Comparison of ENCODE assay signal across 8 mouse cellular contexts in genomic region chr3:127123376-127123775, GRCm38 (mm10).
DNase-seq lines count a peak whose midpoint lies in the region; ATAC-seq lines count a peak whose summit lies in the region.

No protein-coding gene starts in this region.

- H3K27ac ChIP-seq in liver, embryonic 16.5 days (ENCODE audit: low read length), result peak overlapping the region; percentile 88

- no peaks in the 10 kb centered on the region for H3K27me3 ChIP-seq in liver, embryonic 16.5 days (ENCODE audit: control insufficient read depth, insufficient read depth, low read depth, low read length)

- no peak overlapping the region for H3K9ac ChIP-seq in liver, embryonic 16.5 days (ENCODE audit: low read depth, low read length)

- ATAC-seq in liver, embryonic 16.5 days (ENCODE audit: low read depth), result peak; percentile 78
- ATAC-seq in inflammation-experienced regulatory T-cells, adult 6 months, result no peak

- peak overlapping the region; percentile 26 for H3K4me3 ChIP-seq in liver, embryonic 16.5 days (ENCODE audit: low read depth, low read length)

- peak overlapping the region; percentile 42 for H3K4me2 ChIP-seq in liver, embryonic 16.5 days (ENCODE audit: low read depth, low read length)

- DNase-seq in embryo, embryonic 10 days (ENCODE audit: low spot score), result peak; percentile 47
- no peak for DNase-seq in embryo, embryonic 9.5 days (ENCODE audit: extremely low spot score)
- DNase-seq in gastrocnemius, adult 8-10 months (ENCODE audit: low spot score in 2 of 2), result peak; percentile 17 to 22
- DNase-seq in kidney, adult 18-20 months, result peak; percentile 37
- DNase-seq in urinary bladder, adult 2 months (ENCODE audit: low spot score), result no peak
- DNase-seq in layer of hippocampus, postnatal 14 days (ENCODE audit: low spot score in 2 of 2), result no peak

- H3K4me1 ChIP-seq in liver, embryonic 16.5 days (ENCODE audit: control insufficient read depth, low read depth, low read length), result no peaks in the 10 kb centered on the region

- WGBS in liver, embryonic 16.5 days (ENCODE audit: insufficient replicate concordance), result 23% methylated on average over 8 of the region's 8 CpGs

- H3K36me3 ChIP-seq in liver, embryonic 16.5 days (ENCODE audit: control insufficient read depth, insufficient read depth), result no peaks in the 10 kb centered on the region

- no peaks in the 10 kb centered on the region for H3K9me3 ChIP-seq in liver, embryonic 16.5 days (replicated peaks; ENCODE audit: control insufficient read depth, low read length)

Comparison
In these comparisons a context has a peak if more than half of its experiments do, and no peak if none do; other contexts are left out.
1. DNase-seq: peak in embryo, embryonic 10 days (single experiment), gastrocnemius, adult 8-10 months (2 of 2) and kidney, adult 18-20 months (single experiment); none in embryo, embryonic 9.5 days (single experiment), urinary bladder, adult 2 months (single experiment) and layer of hippocampus, postnatal 14 days (0 of 2).